Mouse (Mus musculus) midbrain, embryonic 16.5 days (tissue): ENCODE measurements around the gene Syt3. TPM values are rescaled to one million over a fixed set of nuclear protein-coding genes. Genes with fewer than 3 reads are reported as not detected.
A peak's percentile ranks its signal among the peaks of the same experiment; 100 is the strongest.

Experiments used
- ATAC-seq: fragments of 200-750 bp; cut with Nextera tagmentation; 2 replicates; pipeline ENCODE4 v1.8.0; 2017; ENCODE audit warnings: moderate TSS enrichment
- H3K27ac ChIP-seq: fragments of 300-500 bp; sonication (generic); 2 replicates; pipeline ENCODE4 v1.5.1; 2014; ENCODE audit warnings: mild to moderate bottlenecking, low read length, mixed read lengths
- H3K27me3 ChIP-seq: fragments of 300-500 bp; sonication (generic); 2 replicates; pipeline ENCODE4 v1.6.1; 2014; ENCODE audit warnings: low read depth, low read length, mixed read lengths; ENCODE audit not compliant: control insufficient read depth, insufficient read depth
- H3K36me3 ChIP-seq: fragments of 300-500 bp; sonication (generic); 2 replicates; pipeline ENCODE4 v1.6.1; 2014; ENCODE audit warnings: mild to moderate bottlenecking, low read length, moderate library complexity, mixed read lengths; ENCODE audit not compliant: control insufficient read depth, insufficient read depth
- H3K4me1 ChIP-seq: fragments of 300-500 bp; sonication (generic); 2 replicates; pipeline ENCODE4 v1.6.1; 2014; ENCODE audit warnings: mild to moderate bottlenecking, low read length, mixed read lengths; ENCODE audit not compliant: control insufficient read depth, insufficient read depth
- H3K4me2 ChIP-seq: fragments of 300-500 bp; sonication (generic); 2 replicates; pipeline ENCODE4 v1.6.1; 2014; ENCODE audit warnings: mild to moderate bottlenecking, low read length, mixed read lengths
- H3K4me3 ChIP-seq: fragments of 300-500 bp; sonication (generic); 2 replicates; pipeline ENCODE4 v1.5.1; 2014; ENCODE audit warnings: low read depth, mild to moderate bottlenecking, low read length, moderate library complexity, mixed read lengths
- H3K9ac ChIP-seq: fragments of 300-500 bp; sonication (generic); 2 replicates; pipeline ENCODE4 v1.6.1; 2014; ENCODE audit warnings: low read depth, low read length, mixed read lengths
- H3K9me3 ChIP-seq: fragments of 300-500 bp; sonication (generic); replicated peaks from 2 replicates; pipeline ENCODE4 v1.6.1; 2014; ENCODE audit warnings: mild to moderate bottlenecking, low read length, mixed read lengths; ENCODE audit not compliant: control insufficient read depth, poor library complexity, severe bottlenecking
- WGBS: fragments of 180-500 bp; shearing (Covaris S2); extraction: QIAGEN DNeasy Blood & Tissue Kit; methylation state at CpG from one replicate; pipeline ENCODE4 v1.1.7; 2014; 5-methylcytosine and 5-hydroxymethylcytosine counted together
- polyA plus RNA-seq: library from polyadenylated mRNA; unstranded; fragments of >200 nt; fragmentation: Nextera tagmentation; extraction: Ambion mirVana; gene quantifications from 2 replicates; pipeline ENCODE4 v1.2.1, GENCODE M21; 2015

Syt3 gene
- polyA plus RNA-seq, 1 experiment from 2014 or later: 73.2 TPM

GRCm38 (mm10) chr7:44444886-44445527, 61.1 kb downstream of the Syt3 start:
- no peak for ATAC-seq
- 31% methylated on average over 28 of the region's 29 CpGs for WGBS

GRCm38 (mm10) chr7:44445528-44445923, 61.6 kb downstream of the Syt3 start:
- Histone ChIP-seq H3K9me3 (no peaks in the 10 kb centered on the region), H3K4me2 (peak overlapping the region; percentile 99), H3K27ac (peak overlapping the region; percentile 24; the same call in 1 of the 2 replicates), H3K9ac (peak overlapping the region; percentile 63), H3K4me3 (peak overlapping the region; percentile 68), H3K27me3 (no peaks in the 10 kb centered on the region), H3K4me1 (peaks cover 66% of the 10 kb centered on the region), H3K36me3 (peaks cover 37% of the 10 kb centered on the region)
- no peak for ATAC-seq
- whole genome bisulfite sequencing: 45% methylated on average over 7 of the region's 7 CpGs

More at GRCm38 (mm10) chr7:44444886-44445527, 61.1 kb downstream of the Syt3 start:
- peaks cover 35% of the 10 kb centered on the region for H3K36me3 ChIP-seq
- H3K27ac ChIP-seq: peak overlapping the region; percentile 24; the same call in 1 of the 2 replicates
- H3K9ac ChIP-seq: peak overlapping the region; percentile 63
- no peaks in the 10 kb centered on the region for H3K9me3 ChIP-seq
- no peaks in the 10 kb centered on the region for H3K27me3 ChIP-seq
- peak overlapping the region; percentile 99 for H3K4me2 ChIP-seq
- H3K4me1 ChIP-seq: peaks cover 65% of the 10 kb centered on the region
- H3K4me3 ChIP-seq: peak overlapping the region; percentile 68

GRCm38 (mm10) chr7:44446070-44446855, 62.4 kb downstream of the Syt3 start:
- H3K27ac ChIP-seq: no peak overlapping the region; the same call in 1 of the 2 replicates
- peak overlapping the region; percentile 99 for H3K4me2 ChIP-seq
- peaks cover 61% of the 10 kb centered on the region for H3K4me1 ChIP-seq
- no peaks in the 10 kb centered on the region for H3K9me3 ChIP-seq
- H3K9ac ChIP-seq: peak overlapping the region; percentile 12; the same call in 1 of the 2 replicates
- H3K27me3 ChIP-seq: no peaks in the 10 kb centered on the region
- ATAC-seq: no peak
- no peak overlapping the region for H3K4me3 ChIP-seq
- peaks cover 38% of the 10 kb centered on the region for H3K36me3 ChIP-seq
- 38% methylated on average over 12 of the region's 12 CpGs for WGBS

Other genes starting within 250 kb of the Syt3 start
- gene Klk1b16, start 247.3 kb upstream of the Syt3 start, polyA plus RNA-seq: not detected in 2 replicates
- not detected in 2 replicates for gene Klk1b24, start 195.9 kb upstream of the Syt3 start, polyA plus RNA-seq
- gene Klk1b3, start 185.9 kb upstream of the Syt3 start, polyA plus RNA-seq: not detected in 2 replicates
- not detected in 2 replicates for gene Klk1b4, start 176.7 kb upstream of the Syt3 start, polyA plus RNA-seq
- gene Klk1b5, start 168.2 kb upstream of the Syt3 start, polyA plus RNA-seq: not detected in 2 replicates
- gene Klk1, start 158.7 kb upstream of the Syt3 start, polyA plus RNA-seq: not detected in 2 replicates
- not detected in 2 replicates for gene Gm36864, start 147.9 kb upstream of the Syt3 start, polyA plus RNA-seq
- gene 1700028J19Rik, start 137.4 kb upstream of the Syt3 start, polyA plus RNA-seq: 1.1 and 1.5 TPM in 2 replicates
- gene 2410002F23Rik, start 137.4 kb upstream of the Syt3 start, polyA plus RNA-seq: 225 and 237 TPM in 2 replicates
- gene Acp4, start 126.7 kb upstream of the Syt3 start, polyA plus RNA-seq: 0.14 TPM in 1 of 2 replicates, not detected in the other
- not detected in 2 replicates for gene Gm15517, start 122.7 kb upstream of the Syt3 start, polyA plus RNA-seq
- gene Clec11a, start 77.2 kb upstream of the Syt3 start, polyA plus RNA-seq: 4.0 and 4.2 TPM in 2 replicates
- 35.6 and 36.8 TPM in 2 replicates for gene Shank1, start 73.8 kb upstream of the Syt3 start, polyA plus RNA-seq
- gene 1700008O03Rik, start 1.7 kb downstream of the Syt3 start, polyA plus RNA-seq: 2.0 and 3.6 TPM in 2 replicates
- 14.3 and 15.9 TPM in 2 replicates for gene Lrrc4b, start 44.9 kb downstream of the Syt3 start, polyA plus RNA-seq
- 3.9 and 4.2 TPM in 2 replicates for gene Aspdh, start 81.3 kb downstream of the Syt3 start, polyA plus RNA-seq
- gene Josd2, start 83.9 kb downstream of the Syt3 start, polyA plus RNA-seq: 39.5 and 39.6 TPM in 2 replicates
- gene Emc10, start 112.4 kb downstream of the Syt3 start, polyA plus RNA-seq: 121 and 137 TPM in 2 replicates
- gene Fam71e1, start 112.5 kb downstream of the Syt3 start, polyA plus RNA-seq: 24.2 and 29.8 TPM in 2 replicates
- 0.16 and 0.17 TPM in 2 replicates for gene Mybpc2, start 140.6 kb downstream of the Syt3 start, polyA plus RNA-seq
- gene Spib, start 148.0 kb downstream of the Syt3 start, polyA plus RNA-seq: not detected in 2 replicates
- gene Pold1, start 164.7 kb downstream of the Syt3 start, polyA plus RNA-seq: 19.4 and 20.1 TPM in 2 replicates
- gene Nr1h2, start 169.8 kb downstream of the Syt3 start, polyA plus RNA-seq: 54.1 and 58.1 TPM in 2 replicates
- 0.77 and 1.9 TPM in 2 replicates for gene Napsa, start 188.3 kb downstream of the Syt3 start, polyA plus RNA-seq
- 5.5 and 6.4 TPM in 2 replicates for gene Kcnc3, start 206.6 kb downstream of the Syt3 start, polyA plus RNA-seq